Mouse (Mus musculus) heart, embryonic 13.5 days (tissue): ENCODE data around the gene Cox19. TPM values are rescaled to one million over a fixed set of nuclear protein-coding genes. Genes with fewer than 3 reads are reported as not detected.
"Not testable (repeated sequence)": the region's sequence is repeated elsewhere in the genome, so short reads cannot be mapped to it uniquely, and the experiment has no call there.

Source experiments
- ATAC-seq: fragments of 200-750 bp; cut with Nextera tagmentation; 2 replicates; pipeline ENCODE4 v1.8.0; 2017; ENCODE audit warnings: moderate TSS enrichment; ENCODE audit not compliant: insufficient number of reproducible peaks, low FRiP score, low TSS enrichment; ENCODE audit errors: extremely low read depth
- H3K27ac ChIP-seq: fragments of 300-500 bp; sonication (generic); replicated peaks from 2 replicates; pipeline ENCODE4 v1.5.1; 2015; ENCODE audit warnings: moderate library complexity, mild to moderate bottlenecking, inconsistent platforms
- H3K27me3 ChIP-seq: fragments of 300-500 bp; sonication (generic); replicated peaks from 2 replicates; pipeline ENCODE4 v1.6.1; 2015; ENCODE audit warnings: mild to moderate bottlenecking, inconsistent platforms
- H3K36me3 ChIP-seq: fragments of 300-500 bp; sonication (generic); 2 replicates; pipeline ENCODE4 v1.6.1; 2015; ENCODE audit warnings: mild to moderate bottlenecking, inconsistent platforms
- H3K4me1 ChIP-seq: fragments of 300-500 bp; sonication (generic); 2 replicates; pipeline ENCODE4 v1.6.1; 2015; ENCODE audit warnings: inconsistent platforms
- H3K4me2 ChIP-seq: fragments of 300-500 bp; sonication (generic); 2 replicates; pipeline ENCODE4 v1.6.1; 2015; ENCODE audit warnings: inconsistent platforms, mild to moderate bottlenecking, moderate library complexity
- H3K4me3 ChIP-seq: fragments of 300-500 bp; sonication (generic); 2 replicates; pipeline ENCODE4 v1.5.1; 2015; ENCODE audit warnings: moderate library complexity, mild to moderate bottlenecking, inconsistent platforms
- H3K9ac ChIP-seq: fragments of 300-500 bp; sonication (generic); 2 replicates; pipeline ENCODE4 v1.6.1; 2015; ENCODE audit warnings: inconsistent platforms, mild to moderate bottlenecking, moderate library complexity
- H3K9me3 ChIP-seq: fragments of 300-500 bp; sonication (generic); 2 replicates; pipeline ENCODE4 v1.6.1; 2016; ENCODE audit warnings: inconsistent platforms
- WGBS: fragments of 180-500 bp; shearing (Covaris S2); methylation state at CpG from one replicate; pipeline ENCODE4 v1.1.7; 2015; ENCODE audit warnings: mixed read lengths; 5-methylcytosine and 5-hydroxymethylcytosine counted together
- polyA plus RNA-seq: library from polyadenylated mRNA; unstranded; fragments of >200 nt; fragmentation: Nextera tagmentation; extraction: Ambion mirVana; gene quantifications from 2 replicates; pipeline ENCODE4 v1.2.1, GENCODE M21; 2015

Cox19 gene
- polyA plus RNA-seq, 1 experiment from 2014 or later: 68.4 TPM

DNA sequence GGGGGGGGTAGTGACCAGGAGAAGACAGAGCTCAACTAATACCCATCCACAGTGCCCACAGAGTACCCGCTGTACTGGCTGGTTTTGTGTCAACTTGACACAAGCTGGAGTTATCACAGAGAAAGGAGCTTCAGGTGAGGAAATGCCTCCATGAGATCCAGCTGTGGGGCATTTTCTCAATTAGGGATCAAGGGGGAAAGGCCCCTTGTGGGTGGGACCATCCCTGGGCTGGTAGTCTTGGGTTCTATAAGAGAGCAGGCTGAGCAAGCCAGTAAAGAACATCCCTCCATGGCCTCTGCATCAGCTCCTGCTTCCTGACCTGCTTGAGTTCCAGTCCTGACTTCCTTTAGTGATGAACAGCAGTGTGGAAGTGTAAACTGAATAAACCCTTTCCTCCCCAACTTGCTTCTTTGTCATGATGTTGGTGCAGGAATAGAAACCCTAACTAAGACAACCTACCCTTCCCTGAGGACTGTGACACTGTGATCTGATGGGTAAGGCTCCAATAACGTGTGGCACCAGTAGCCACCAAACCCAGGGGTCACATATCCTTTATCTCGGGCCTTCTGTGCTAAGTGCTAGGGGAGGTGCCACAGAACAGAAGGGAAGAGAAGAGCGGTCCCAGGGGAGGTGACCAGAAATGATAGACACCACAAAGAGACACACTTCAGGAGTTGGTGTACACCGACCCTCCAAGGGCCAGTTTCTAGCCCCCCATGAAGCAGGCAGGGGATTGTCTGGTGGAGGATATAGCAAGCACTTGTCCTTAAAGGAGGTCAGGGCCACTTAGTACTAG, 39.3 kb upstream of the Cox19 start:
- H3K9me3 ChIP-seq, ATAC-seq, H3K27me3 ChIP-seq: not testable (repeated sequence)
- H3K36me3 ChIP-seq: peaks cover 23% of the 10 kb centered on the region
- peak overlapping the region; percentile 60 for H3K9ac ChIP-seq
- peak overlapping the region; percentile 53 for H3K4me2 ChIP-seq
- H3K27ac ChIP-seq: peak overlapping the region; percentile 81
- WGBS: 55% methylated on average over 5 of the region's 5 CpGs
- peak overlapping the region; percentile 24 for H3K4me3 ChIP-seq
- peaks cover 63% of the 10 kb centered on the region for H3K4me1 ChIP-seq

DNA sequence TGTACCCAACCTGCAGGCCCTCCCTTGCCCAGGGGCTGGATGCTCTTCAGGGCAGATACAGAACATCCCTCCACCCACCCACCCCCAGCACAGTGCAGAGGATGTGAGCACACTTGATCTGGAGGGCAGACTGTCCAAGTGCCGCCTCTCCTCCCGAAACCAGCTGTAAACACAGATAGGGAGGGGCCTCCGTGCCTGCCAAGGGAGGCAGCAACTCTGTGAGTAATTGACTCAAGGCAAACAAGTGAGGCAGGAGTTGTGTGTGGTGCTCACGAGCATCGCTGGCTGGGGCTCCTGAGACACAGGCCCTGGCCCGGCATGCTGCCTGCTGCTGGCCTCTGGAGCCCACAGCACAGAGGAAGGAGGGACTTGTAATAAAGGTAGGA, 38.5 kb upstream of the Cox19 start:
- H3K9ac ChIP-seq: peak overlapping the region; percentile 60
- H3K9me3 ChIP-seq: no peaks in the 10 kb centered on the region
- H3K4me1 ChIP-seq: peaks cover 71% of the 10 kb centered on the region
- H3K27me3 ChIP-seq: no peaks in the 10 kb centered on the region
- peak; percentile 70 for ATAC-seq
- H3K27ac ChIP-seq: peak overlapping the region; percentile 81
- H3K4me3 ChIP-seq: peak overlapping the region; percentile 24
- 24% methylated on average over 6 of the region's 6 CpGs for WGBS
- H3K4me2 ChIP-seq: peak overlapping the region; percentile 53
- peaks cover 23% of the 10 kb centered on the region for H3K36me3 ChIP-seq

DNA sequence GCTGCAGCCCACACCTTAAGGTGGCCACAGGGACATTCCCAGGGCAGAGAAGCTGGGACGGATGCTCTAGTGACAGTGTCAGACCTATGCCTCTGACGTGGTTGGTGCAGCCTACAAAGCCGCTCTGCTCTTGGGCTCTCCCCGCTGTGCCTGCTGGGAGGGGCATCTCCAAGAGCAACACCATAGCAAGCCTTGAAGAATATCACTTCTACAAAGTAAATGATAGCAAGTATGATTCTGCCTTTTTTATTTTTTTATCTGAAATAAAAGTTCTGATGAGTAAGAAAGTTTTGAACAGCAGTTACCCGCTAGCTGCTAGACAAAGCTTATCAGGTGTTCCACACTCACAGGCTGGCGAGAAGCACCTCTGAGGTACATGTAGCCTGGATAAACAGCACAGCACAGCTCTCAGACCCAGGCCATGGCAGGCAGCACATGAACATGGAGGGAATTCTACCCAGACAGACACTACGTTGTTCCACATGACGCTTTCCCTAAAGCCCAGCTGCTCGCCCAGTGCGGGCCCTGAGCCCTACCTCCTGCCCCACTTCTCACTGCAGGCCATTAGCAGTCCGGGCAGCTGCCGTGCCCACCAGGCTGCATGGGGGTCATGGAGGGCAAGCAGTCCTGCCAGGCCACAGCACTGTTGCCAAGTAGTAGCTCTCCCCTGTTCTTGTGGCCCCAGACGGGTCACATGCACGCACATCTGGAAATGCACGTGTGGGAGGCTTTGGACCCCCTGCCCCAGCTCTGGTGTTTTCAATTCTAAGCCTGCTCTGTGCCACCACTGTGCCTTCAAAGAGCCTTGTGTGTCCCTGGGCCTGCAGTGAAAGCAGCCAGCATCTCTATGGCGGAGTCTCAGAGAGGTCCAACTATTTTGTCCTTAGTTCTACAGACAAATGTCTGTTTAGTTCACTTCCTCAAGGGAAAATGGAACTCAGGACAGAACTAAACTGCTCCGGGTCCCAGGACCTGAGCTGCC, 37.8 kb upstream of the Cox19 start:
- Histone ChIP-seq H3K4me2 (peak overlapping the region; percentile 53), H3K9me3 (no peaks in the 10 kb centered on the region), H3K27ac (peak overlapping the region; percentile 81), H3K36me3 (peaks cover 18% of the 10 kb centered on the region), H3K9ac (peak overlapping the region; percentile 64), H3K4me3 (no peak overlapping the region), H3K27me3 (no peaks in the 10 kb centered on the region), H3K4me1 (peaks cover 72% of the 10 kb centered on the region)
- 69% methylated on average over 17 of the region's 17 CpGs for WGBS
- ATAC-seq: no peak

DNA sequence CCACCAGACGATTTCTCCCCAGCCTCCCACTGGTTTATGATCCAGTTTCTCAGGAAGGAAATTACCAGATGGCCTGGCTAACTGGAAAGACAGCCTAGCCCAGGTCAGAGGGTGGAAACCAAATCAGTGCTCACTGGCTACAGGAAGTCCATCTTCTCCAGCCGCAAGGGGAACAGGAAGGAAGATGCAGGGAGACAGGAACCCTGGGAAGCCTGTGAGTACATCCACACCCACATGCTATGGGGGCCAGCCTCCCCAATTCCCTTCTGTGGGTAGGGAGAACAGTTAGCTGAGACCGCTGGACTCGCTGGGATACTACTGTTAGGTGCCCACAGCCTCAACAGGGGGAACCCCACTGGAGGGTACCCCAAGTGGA, 37.0 kb upstream of the Cox19 start:
- 64% methylated on average over 4 of the region's 4 CpGs for WGBS
- Histone ChIP-seq H3K4me1 (peaks cover 80% of the 10 kb centered on the region), H3K27ac (peak overlapping the region; percentile 81), H3K27me3 (no peaks in the 10 kb centered on the region), H3K9ac (peak overlapping the region; percentile 64), H3K9me3 (no peaks in the 10 kb centered on the region), H3K36me3 (peaks cover 10% of the 10 kb centered on the region), H3K4me3 (no peak overlapping the region), H3K4me2 (peak overlapping the region; percentile 53)
- ATAC-seq: no peak

DNA sequence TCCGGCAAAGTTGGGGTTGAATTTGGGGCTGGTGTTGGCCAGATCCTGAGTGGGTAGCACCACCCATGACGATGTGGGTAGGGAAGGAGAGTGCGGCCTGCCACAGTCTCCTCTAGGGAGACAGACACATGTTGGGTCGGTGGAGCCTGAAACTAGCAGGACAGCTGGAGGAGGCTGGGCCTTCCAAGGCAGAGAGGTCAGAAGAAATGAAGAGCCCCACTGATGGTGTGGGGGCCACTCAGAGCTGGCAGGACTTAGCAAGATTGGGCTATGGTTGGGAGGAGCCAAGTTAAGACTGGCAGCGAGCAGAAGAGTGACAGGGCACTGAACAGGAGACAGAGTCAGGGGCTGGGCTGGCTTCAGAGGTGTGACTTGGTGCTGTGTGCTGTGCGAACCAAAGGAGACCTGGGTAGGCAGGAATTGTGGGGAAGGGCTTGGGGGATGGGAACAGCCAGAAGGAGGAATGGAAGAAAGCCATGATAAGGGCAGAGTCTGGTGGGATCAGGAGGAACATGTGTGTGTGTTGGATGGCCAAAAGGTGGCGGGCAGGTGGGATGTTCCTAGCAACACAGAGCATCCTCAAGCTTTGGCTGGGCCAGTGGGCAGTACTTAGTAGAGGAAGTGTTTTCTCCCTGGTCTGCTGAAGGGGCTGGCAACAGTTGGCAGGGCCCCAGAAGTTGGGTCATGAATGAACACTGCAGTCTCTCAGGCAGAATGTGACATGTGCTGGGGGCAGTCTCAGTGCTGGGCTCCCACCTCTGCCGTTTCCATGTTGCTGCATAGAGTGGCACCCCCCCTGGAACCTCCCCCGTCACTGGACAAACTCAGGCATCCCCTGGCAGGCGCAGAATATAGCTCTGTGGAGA, 36.3 kb upstream of the Cox19 start:
- Histone ChIP-seq H3K27ac (peak overlapping the region; percentile 81), H3K36me3 (peaks cover 4% of the 10 kb centered on the region), H3K9me3 (no peaks in the 10 kb centered on the region), H3K4me3 (no peak overlapping the region), H3K4me1 (peaks cover 86% of the 10 kb centered on the region), H3K9ac (peak overlapping the region; percentile 64), H3K27me3 (no peaks in the 10 kb centered on the region), H3K4me2 (peak overlapping the region; percentile 53)
- no peak for ATAC-seq
- 71% methylated on average over 10 of the region's 10 CpGs for WGBS

DNA sequence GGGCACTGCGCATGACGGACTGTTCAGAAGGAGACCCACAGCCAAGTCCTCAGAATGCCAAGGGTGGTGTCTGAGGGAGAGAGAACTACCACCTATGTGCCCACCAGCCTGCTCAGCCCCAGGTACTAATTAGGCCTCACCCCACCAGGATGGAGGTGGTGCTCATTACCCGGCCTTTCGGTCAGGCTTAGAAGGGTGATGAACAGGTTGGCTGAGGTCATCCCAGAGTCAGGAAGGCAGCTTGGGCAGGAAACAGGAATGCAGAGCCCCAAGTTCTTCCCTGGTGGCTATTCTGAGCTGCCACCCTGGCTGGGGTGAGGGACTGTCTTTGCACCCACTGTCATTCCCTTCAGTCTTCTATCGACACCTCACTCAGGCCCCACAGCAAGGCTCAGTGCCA, 34.8 kb upstream of the Cox19 start:
- Histone ChIP-seq H3K27me3 (no peaks in the 10 kb centered on the region), H3K9me3 (no peaks in the 10 kb centered on the region), H3K4me2 (peak overlapping the region; percentile 24), H3K4me3 (no peak overlapping the region), H3K4me1 (peaks cover 91% of the 10 kb centered on the region), H3K27ac (no peak overlapping the region), H3K9ac (peak overlapping the region; percentile 57; the same call in 1 of the 2 replicates), H3K36me3 (no peaks in the 10 kb centered on the region; the same call in 1 of the 2 replicates)
- no peak for ATAC-seq
- 93% methylated on average over 5 of the region's 5 CpGs for WGBS

DNA sequence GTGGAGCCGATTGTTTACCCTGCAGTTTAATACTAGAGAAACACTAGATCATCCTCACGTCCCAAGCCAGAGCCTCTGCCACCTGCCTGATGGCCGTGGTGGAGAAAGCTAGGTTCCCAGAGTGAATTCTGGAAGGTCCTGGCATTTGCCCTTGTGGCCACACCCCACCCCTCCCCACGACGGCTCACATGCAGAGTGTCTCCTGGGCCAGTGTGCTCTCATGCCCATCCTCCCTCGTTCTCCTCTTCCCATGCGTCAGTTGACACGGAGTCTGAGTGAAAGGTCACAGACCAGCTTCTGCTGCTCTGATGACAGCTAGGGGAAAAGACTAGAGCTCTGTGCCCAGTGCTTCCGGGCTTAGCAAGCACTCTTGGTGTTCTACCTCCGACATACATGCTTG, 33.3 kb upstream of the Cox19 start:
- Histone ChIP-seq H3K36me3 (no peaks in the 10 kb centered on the region; the same call in 1 of the 2 replicates), H3K27me3 (no peaks in the 10 kb centered on the region), H3K4me2 (peak overlapping the region; percentile 78), H3K9ac (peak overlapping the region; percentile 38), H3K4me1 (peaks cover 88% of the 10 kb centered on the region), H3K27ac (peak overlapping the region; percentile 96), H3K9me3 (no peaks in the 10 kb centered on the region), H3K4me3 (no peak overlapping the region; the same call in 1 of the 2 replicates)
- WGBS: 19% methylated on average over 10 of the region's 10 CpGs
- ATAC-seq: no peak

DNA sequence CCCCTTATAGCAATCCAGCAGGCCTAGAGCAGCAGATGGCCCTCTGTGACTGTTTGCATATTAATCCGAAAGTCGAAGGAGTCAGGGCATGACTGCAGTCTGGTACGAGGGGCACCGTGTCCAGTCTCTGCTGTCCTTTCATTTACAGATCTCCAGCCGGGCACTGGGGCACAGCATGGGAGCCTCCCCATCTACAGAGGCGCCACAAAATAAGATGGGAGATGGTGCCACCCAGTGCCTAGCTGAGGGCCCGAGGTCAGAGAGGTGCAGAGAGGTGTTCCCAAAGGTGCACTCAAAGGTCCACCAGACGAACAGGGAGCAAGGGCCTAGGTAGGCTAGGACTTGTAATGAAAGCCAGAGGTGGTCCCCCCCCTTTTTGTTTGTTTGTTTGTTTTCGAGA, 32.0 kb upstream of the Cox19 start:
- no peak for ATAC-seq
- no peaks in the 10 kb centered on the region for H3K27me3 ChIP-seq
- H3K9ac ChIP-seq: peak overlapping the region; percentile 88
- no peaks in the 10 kb centered on the region for H3K9me3 ChIP-seq
- WGBS: 64% methylated on average over 9 of the region's 9 CpGs
- peaks cover 88% of the 10 kb centered on the region for H3K4me1 ChIP-seq
- peak overlapping the region; percentile 78 for H3K4me2 ChIP-seq
- no peaks in the 10 kb centered on the region; the same call in 1 of the 2 replicates for H3K36me3 ChIP-seq
- H3K27ac ChIP-seq: peak overlapping the region; percentile 96
- peak overlapping the region; percentile 73 for H3K4me3 ChIP-seq

DNA sequence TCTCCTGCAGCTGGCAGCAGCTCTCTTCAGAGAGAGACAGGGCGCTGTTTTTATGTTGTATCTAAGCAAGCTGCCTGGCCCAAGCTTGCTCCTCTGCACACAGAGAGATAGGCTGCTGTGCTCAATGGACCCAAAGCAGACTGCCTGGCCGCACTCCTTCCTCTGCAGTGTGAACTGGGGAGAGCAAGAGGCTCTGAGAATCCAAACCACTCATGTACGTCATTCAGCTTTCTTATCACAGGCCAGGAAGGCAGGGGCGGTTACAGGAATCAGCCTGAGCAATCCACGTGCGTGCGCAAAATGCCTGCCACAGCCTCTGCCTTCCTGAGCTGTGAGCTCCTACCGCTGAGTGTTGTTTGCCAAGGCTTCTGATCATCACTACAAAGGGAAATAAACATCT, 31.5 kb upstream of the Cox19 start:
- peak overlapping the region; percentile 73 for H3K4me3 ChIP-seq
- peak; percentile 3; the same call in 1 of the 2 replicates for ATAC-seq
- 6% methylated on average over 8 of the region's 8 CpGs for WGBS

DNA sequence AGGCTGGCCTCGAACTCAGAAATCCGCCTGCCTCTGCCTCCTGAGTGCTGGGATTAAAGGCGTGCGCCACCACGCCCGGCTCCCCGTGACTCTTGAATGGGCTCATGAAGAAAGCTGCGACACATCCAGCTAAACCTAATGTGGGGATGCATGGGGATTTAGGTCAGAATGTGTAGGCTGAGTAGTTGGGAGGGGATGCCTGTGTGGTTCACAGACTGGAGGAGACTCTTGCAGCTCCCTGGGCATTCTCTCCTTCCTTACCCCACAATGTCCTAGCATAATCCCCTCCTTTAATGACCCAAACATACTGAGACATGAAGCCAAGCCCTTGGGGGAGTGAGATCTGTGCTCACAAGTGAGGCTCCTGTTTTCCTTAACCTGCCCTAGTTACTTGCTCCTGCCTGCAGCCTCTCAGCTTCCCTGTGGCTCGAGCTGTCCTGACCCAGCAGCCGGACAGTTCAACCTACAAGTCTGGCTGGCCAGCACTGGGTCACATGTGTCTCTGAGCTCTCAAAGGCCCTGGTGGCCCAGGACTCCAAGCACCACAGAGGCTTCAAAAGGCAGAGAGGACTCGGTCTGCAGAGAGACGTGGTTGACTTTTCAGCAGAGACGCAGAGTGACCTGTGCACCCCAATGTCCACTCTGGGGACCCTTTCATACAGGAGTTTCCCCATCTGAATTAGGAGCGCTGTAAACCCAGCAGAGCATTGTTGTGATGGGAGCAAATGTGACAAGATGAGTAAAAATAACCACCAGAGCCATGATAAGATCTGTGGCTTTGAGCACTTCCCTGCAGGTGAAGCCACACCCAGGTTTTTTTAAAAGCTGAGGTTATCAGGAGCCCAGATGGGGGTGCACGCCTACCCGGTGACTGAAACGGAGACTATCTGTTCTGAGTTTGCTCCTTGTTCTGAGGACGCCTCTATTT, 30.6 kb upstream of the Cox19 start:
- Histone ChIP-seq H3K27ac (peak overlapping the region; percentile 96), H3K4me3 (peak overlapping the region; percentile 73), H3K4me2 (peak overlapping the region; percentile 78), H3K36me3 (no peaks in the 10 kb centered on the region; the same call in 1 of the 2 replicates), H3K9ac (peak overlapping the region; percentile 88), H3K27me3 (no peaks in the 10 kb centered on the region), H3K9me3 (no peaks in the 10 kb centered on the region), H3K4me1 (peaks cover 90% of the 10 kb centered on the region)
- 51% methylated on average over 18 of the region's 18 CpGs for WGBS
- ATAC-seq: no peak

More for the DNA sequence above, 31.5 kb upstream of the Cox19 start:
- peak overlapping the region; percentile 96 for H3K27ac ChIP-seq
- H3K27me3 ChIP-seq: no peaks in the 10 kb centered on the region
- peak overlapping the region; percentile 88 for H3K9ac ChIP-seq
- H3K4me2 ChIP-seq: peak overlapping the region; percentile 78
- no peaks in the 10 kb centered on the region for H3K9me3 ChIP-seq
- peaks cover 88% of the 10 kb centered on the region for H3K4me1 ChIP-seq
- no peaks in the 10 kb centered on the region; the same call in 1 of the 2 replicates for H3K36me3 ChIP-seq
